Mouse (Mus musculus) hindlimb bud, embryonic 11.5 days (tissue): Measurements from ENCODE around the gene Ubl3.

Experiments
- DNase-seq: peaks from one replicate; pipeline ENCODE4 v3.0.0-alpha.2; 2012; ENCODE audit warnings: low read depth, low spot score; ENCODE audit errors: extremely low spot score

The Ubl3 gene

GRCm38 (mm10) chr5:148563281-148563680 lies 10.7 kb upstream of the Ubl3 start:
- DNase-seq, result no peak

- DNase-seq, result no peak
Measured at GRCm38 (mm10) chr5:148562235-148562634, 9.6 kb upstream of the Ubl3 start.

GRCm38 (mm10) chr5:148559261-148559958 lies 6.8 kb upstream of the Ubl3 start:
- DNase-seq, result no peak

GRCm38 (mm10) chr5:148558472-148558871 lies 5.9 kb upstream of the Ubl3 start:
- DNase-seq, result no peak

GRCm38 (mm10) chr5:148556509-148556908 lies 3.9 kb upstream of the Ubl3 start:
- DNase-seq, result no peak

GRCm38 (mm10) chr5:148555156-148555555 lies 2.6 kb upstream of the Ubl3 start:
- DNase-seq, result no peak

- no peak for DNase-seq
Measured at GRCm38 (mm10) chr5:148554701-148555100, 2.1 kb upstream of the Ubl3 start.

GRCm38 (mm10) chr5:148554242-148554641 lies 1.7 kb upstream of the Ubl3 start:
- no peak for DNase-seq

- no peak for DNase-seq
Measured at GRCm38 (mm10) chr5:148553723-148554122, 1.1 kb upstream of the Ubl3 start.

- no peak for DNase-seq
Measured at GRCm38 (mm10) chr5:148551764-148552136, 839 bp downstream of the Ubl3 start.

- DNase-seq, result no peak
Measured at GRCm38 (mm10) chr5:148550821-148551763, 1.5 kb downstream of the Ubl3 start.

- DNase-seq, result no peak
Measured at GRCm38 (mm10) chr5:148550393-148550792, 2.2 kb downstream of the Ubl3 start.

- no peak for DNase-seq
Measured at GRCm38 (mm10) chr5:148549307-148549706, 3.3 kb downstream of the Ubl3 start.

- DNase-seq, result no peak
Measured at GRCm38 (mm10) chr5:148548568-148548967, 4.0 kb downstream of the Ubl3 start.

GRCm38 (mm10) chr5:148547870-148548456 lies 4.6 kb downstream of the Ubl3 start:
- DNase-seq, result no peak

- no peak for DNase-seq
Measured at GRCm38 (mm10) chr5:148546970-148547369, 5.6 kb downstream of the Ubl3 start.

GRCm38 (mm10) chr5:148544733-148545132 lies 7.9 kb downstream of the Ubl3 start:
- no peak for DNase-seq

- no peak for DNase-seq
Measured at GRCm38 (mm10) chr5:148542196-148542595, 10.4 kb downstream of the Ubl3 start.

- no peak for DNase-seq
Measured at GRCm38 (mm10) chr5:148535669-148536430, 16.7 kb downstream of the Ubl3 start.

GRCm38 (mm10) chr5:148534644-148535043 lies 17.9 kb downstream of the Ubl3 start:
- DNase-seq, result no peak

GRCm38 (mm10) chr5:148533924-148534323 lies 18.7 kb downstream of the Ubl3 start:
- no peak for DNase-seq
